Mouse (Mus musculus) CD4-positive helper T cell, adult 2 months (primary cell): ENCODE results near the gene Eddm3b.
"Not testable (repeated sequence)": the region's sequence is repeated elsewhere in the genome, so short reads cannot be mapped to it uniquely, and the experiment has no call there.

Source experiments
- DNase-seq: peaks from one replicate; pipeline ENCODE4 v3.0.0-alpha.2; 2012; ENCODE audit warnings: low read depth, missing footprints, low spot score

Eddm3b gene

DNA sequence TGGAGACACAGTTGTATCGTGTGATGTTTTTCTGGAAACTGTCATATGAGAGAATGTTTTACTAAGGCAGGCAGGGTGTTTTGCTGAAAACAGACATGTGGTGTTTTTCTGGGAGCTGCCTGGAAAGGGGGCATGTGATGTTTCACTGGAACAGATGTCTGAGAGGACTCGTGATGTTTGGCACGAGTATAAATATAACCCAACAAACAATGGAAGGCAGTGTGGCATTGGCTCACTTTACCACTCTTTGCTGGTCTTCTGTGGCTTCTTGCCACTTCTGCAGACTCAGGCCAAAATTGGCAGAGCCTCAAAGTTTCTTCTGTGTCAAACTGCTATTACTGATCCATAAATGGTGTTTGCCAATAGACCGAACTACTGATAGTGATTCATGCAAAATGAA is 29.1 kb downstream of the Eddm3b start:
- DNase-seq = no peak

DNA sequence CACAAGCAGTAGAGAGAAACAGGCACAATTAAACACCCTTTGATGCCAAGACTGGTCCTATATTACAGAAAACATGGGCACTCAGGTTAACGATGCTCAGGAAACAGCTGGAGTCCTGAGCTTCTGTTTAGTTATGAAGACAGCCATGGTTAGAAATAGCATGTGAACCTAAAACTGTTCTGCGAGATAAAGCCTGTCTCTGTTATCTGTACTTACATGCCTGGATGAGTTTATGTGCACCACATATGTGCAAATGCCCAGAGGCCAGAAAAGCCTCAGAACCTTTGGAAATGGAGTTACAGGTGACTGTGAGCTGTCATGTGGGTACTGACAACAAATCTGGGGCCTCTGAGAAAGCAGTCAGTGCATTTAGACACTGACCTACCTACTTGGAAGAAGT is 29.7 kb downstream of the Eddm3b start:
- DNase-seq = no peak

GRCm38 (mm10) chr14:51144451-51144850 is 30.2 kb downstream of the Eddm3b start:
- DNase-seq = no peak

- DNase-seq = no peak
Observed at GRCm38 (mm10) chr14:51145521-51145920, 31.3 kb downstream of the Eddm3b start.

GRCm38 (mm10) chr14:51146685-51147084 is 32.5 kb downstream of the Eddm3b start, which contains the start of gene Rnase1:
Gene Rnase1, minus strand, starts transcription at chr14:51146785.
- no peak for DNase-seq

DNA sequence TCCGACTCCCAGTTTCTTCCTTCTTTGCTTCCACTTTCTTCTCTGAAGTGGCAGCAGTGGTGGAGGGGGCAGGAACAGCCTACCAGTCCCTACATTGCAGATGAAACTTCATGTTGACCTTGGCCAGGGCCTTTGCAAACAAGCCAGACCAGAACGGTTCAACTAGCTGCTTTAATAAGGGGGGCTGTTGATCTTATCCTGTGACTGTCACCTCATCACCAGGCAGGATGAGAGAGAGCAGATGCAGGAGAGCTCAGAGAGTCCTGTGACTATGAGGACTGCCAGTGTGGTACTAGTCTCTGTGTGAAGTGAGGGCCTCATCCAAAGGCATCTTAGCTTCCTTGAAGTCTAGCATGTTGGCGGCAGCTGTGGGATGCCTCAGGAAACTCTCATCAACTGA is 33.8 kb downstream of the Eddm3b start:
- no peak for DNase-seq

GRCm38 (mm10) chr14:51149164-51149563 is 34.9 kb downstream of the Eddm3b start:
- no peak for DNase-seq

- DNase-seq = no peak
Observed at GRCm38 (mm10) chr14:51150206-51150831, 36.1 kb downstream of the Eddm3b start.

DNA sequence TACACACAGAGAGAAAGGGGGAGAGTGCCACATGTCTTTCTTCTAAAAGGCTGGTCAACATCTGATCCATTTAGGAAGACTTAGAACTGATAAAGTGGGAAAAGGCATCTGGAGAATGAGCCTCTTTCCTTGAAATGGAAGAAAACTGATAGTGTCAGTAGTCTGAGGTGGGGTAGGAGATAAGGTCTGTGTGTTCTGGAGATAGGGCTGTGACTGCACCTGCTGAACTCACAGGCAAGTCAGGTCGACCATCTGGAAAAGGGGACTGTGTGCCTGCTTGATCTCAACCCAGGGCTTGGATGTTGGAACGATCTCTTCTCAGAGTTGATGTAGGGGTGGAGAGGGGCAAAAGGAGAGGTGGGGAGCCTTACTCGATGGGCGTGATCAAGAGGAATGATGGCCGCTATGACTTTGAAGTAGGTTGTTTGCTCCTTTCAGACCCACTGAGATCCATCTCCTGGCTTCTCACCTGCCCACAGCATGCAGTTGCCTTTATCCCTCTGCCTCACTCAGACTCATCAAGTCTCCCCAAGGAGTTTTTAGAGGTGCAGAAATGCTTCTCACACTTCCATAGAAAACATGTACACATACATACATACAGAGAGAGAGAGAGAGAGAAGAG is 38.1 kb downstream of the Eddm3b start:
- no peak for DNase-seq

- DNase-seq = no peak
Observed at GRCm38 (mm10) chr14:51156056-51156735, 42.0 kb downstream of the Eddm3b start.

DNA sequence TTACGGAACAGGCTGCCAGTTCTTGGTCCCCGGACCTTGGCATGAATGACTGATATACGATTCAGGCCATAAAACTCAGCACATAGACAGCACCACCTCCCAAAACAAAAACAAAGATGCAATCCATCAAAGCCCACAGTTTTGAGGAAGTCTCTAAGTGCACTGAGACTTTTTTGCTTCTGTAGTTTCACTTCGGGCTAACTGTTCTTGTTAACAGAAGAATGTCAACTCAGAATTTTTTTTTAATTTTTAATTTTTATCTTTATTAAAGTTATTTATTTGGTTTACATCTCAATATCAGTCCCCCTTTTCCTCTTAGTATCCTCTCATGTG is 42.5 kb downstream of the Eddm3b start:
- DNase-seq = no peak

- no peak for DNase-seq
Observed at GRCm38 (mm10) chr14:51157072-51157471, 42.8 kb downstream of the Eddm3b start.

DNA sequence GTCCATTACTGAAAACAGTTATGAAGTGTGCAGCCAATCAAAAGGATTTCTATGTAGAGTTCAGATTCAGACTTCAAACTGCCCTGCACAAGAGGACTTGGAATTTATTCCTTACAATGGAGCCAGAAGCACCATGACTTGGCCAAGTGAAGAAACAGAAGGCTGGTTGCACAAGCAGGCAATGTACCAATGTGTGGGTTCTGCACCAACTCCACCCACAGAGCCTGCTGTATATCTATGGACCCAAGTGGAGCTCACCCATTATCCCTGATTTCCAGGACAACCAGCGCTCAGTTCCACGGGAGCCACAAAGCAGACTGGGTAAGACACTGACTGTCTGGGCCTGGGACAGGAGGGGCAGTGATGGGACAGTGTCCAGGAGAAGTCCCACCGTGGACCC is 47.8 kb downstream of the Eddm3b start, which contains the start of gene Rnase2b:
Gene Rnase2b, plus strand, starts transcription at position 285 of the 400 bp plus-strand sequence.
- not testable (repeated sequence) for DNase-seq

DNA sequence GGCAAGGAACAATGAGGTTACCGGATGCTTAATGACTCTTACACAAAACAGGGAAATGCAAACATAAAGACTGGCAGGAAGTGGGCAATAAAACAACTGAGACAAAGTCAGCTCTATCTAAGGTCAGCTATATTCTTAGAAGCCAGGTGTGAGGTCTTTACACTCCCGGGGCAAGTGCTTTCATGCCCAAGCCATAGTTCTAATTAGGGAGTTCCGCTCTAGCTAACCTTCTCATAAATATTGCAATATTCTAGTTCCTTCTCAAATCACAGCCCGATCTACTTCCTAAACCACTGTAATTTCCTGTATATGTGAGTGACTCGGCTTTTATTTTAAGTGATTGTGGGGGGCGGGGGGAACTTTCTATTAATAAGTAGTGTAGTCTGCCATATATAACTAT is 49.1 kb downstream of the Eddm3b start:
- not testable (repeated sequence) for DNase-seq

DNA sequence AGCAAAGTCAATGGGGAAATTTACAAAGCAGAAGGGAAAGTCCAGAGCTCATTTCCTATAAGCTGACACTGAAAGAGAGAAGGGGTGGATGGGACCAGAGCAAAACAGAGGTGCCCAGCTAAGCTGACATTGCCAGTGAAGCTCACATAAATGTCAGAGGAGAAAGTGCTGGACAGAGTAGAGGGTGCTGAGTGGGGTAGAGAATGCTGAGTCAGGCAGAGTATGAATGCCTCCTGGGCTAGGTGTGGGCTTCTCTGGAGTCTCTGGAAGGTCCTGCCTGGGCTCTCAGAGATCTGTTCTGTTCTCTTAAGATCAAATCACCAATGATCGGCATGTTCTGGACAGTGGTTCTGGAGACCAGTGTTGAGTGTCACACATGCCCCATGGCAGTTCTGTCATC is 51.2 kb downstream of the Eddm3b start:
- DNase-seq = no peak

DNA sequence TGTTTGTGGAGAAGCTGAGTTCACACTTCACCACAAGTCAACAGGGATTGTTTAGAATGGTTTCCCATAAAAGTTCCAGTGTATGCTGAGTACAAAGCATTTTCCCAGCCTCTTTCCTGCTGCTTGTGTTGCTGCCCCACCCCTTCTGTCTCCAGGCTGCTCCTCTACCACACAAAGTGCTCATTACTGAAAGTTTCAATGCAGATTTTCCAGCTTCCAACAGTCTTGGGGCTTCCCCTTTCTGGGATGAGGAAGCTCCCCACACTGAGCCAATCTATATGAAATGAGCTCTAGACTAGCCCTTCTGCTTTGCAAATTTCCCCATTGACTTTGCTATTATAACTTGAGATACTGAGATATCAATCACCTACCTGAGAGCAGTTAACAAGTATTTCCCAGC is 51.8 kb downstream of the Eddm3b start:
- no peak for DNase-seq
